Mouse (Mus musculus) limb, embryonic 11.5 days (tissue): ENCODE results near the gene Slc6a2. TPM values are rescaled to one million over a fixed set of nuclear protein-coding genes. Genes with fewer than 3 reads are reported as not detected.
A peak's percentile ranks its signal among the peaks of the same experiment; 100 is the strongest.

ENCODE experiments used
- ATAC-seq: fragments of 200-750 bp; cut with Nextera tagmentation; 2 replicates; pipeline ENCODE4 v1.8.0; 2017; ENCODE audit warnings: low read depth; ENCODE audit not compliant: insufficient number of reproducible peaks, low FRiP score, low TSS enrichment
- DNase-seq: peaks from one replicate; pipeline ENCODE4 v3.0.0-alpha.2; 2015; ENCODE audit warnings: low spot score
- H3K27ac ChIP-seq: fragments of 300-500 bp; sonication (generic); replicated peaks from 2 replicates; pipeline ENCODE4 v1.5.1; 2014; ENCODE audit warnings: low read depth, mild to moderate bottlenecking, low read length
- H3K27me3 ChIP-seq: fragments of 300-500 bp; sonication (generic); 2 replicates; pipeline ENCODE4 v1.6.1; 2014; ENCODE audit warnings: mild to moderate bottlenecking, low read length, mixed read lengths; ENCODE audit not compliant: control insufficient read depth, insufficient read depth
- H3K36me3 ChIP-seq: fragments of 300-500 bp; sonication (generic); 2 replicates; pipeline ENCODE4 v1.6.1; 2014; ENCODE audit warnings: mild to moderate bottlenecking, low read length, moderate library complexity, mixed read lengths; ENCODE audit not compliant: control insufficient read depth, insufficient read depth
- H3K4me1 ChIP-seq: fragments of 300-500 bp; sonication (generic); 2 replicates; pipeline ENCODE4 v1.6.1; 2014; ENCODE audit warnings: low read length, mixed read lengths; ENCODE audit not compliant: control insufficient read depth, insufficient read depth
- H3K4me2 ChIP-seq: fragments of 300-500 bp; sonication (generic); 2 replicates; pipeline ENCODE4 v1.6.1; 2014; ENCODE audit warnings: low read depth, mild to moderate bottlenecking, moderate library complexity; ENCODE audit not compliant: severe bottlenecking
- H3K4me3 ChIP-seq: fragments of 300-500 bp; sonication (generic); 2 replicates; pipeline ENCODE4 v1.5.1; 2014; ENCODE audit warnings: low read depth, low read length
- H3K9ac ChIP-seq: fragments of 300-500 bp; sonication (generic); 2 replicates; pipeline ENCODE4 v1.6.1; 2014; ENCODE audit warnings: mild to moderate bottlenecking, low read length
- H3K9me3 ChIP-seq: fragments of 300-500 bp; sonication (generic); 2 replicates; pipeline ENCODE4 v1.6.1; 2016; ENCODE audit warnings: low read length; ENCODE audit not compliant: control insufficient read depth
- WGBS: fragments of 180-500 bp; shearing (Covaris S2); extraction: QIAGEN DNeasy Blood & Tissue Kit; methylation state at CpG from one replicate; pipeline ENCODE4 v1.1.7; 2014; 5-methylcytosine and 5-hydroxymethylcytosine counted together
- polyA plus RNA-seq: library from polyadenylated mRNA; unstranded; fragments of >200 nt; fragmentation: Nextera tagmentation; extraction: Ambion mirVana; gene quantifications from 2 replicates; pipeline ENCODE4 v1.2.1, GENCODE M21; 2014

Slc6a2 gene
- polyA plus RNA-seq, 1 experiment from 2014 or later, result 0.03 TPM

GRCm38 (mm10) chr8:92954044-92954443 is 5.8 kb upstream of the Slc6a2 start:
- no peaks in the 10 kb centered on the region for H3K4me1 ChIP-seq
- H3K4me2 ChIP-seq, result no peak overlapping the region
- 86% methylated on average over 5 of the region's 5 CpGs for WGBS
- no peaks in the 10 kb centered on the region for H3K9me3 ChIP-seq
- no peak overlapping the region for H3K27ac ChIP-seq
- 0 out of 2 replicates have a peak, but pooled peaks cover 2% of the 10 kb centered on the region for H3K27me3 ChIP-seq
- DNase-seq (no peak), ATAC-seq (no peak)
- no peak overlapping the region for H3K4me3 ChIP-seq
- no peaks in the 10 kb centered on the region for H3K36me3 ChIP-seq
- H3K9ac ChIP-seq, result no peak overlapping the region

GRCm38 (mm10) chr8:92960451-92960911 is 602 bp downstream of the Slc6a2 start:
- peak overlapping the region; percentile 39 for H3K4me3 ChIP-seq
- peak overlapping the region; percentile 37; the same call in 1 of the 2 replicates for H3K9ac ChIP-seq
- H3K4me2 ChIP-seq, result peak overlapping the region; percentile 76
- no peaks in the 10 kb centered on the region for H3K9me3 ChIP-seq
- ATAC-seq (no peak), DNase-seq (peak; percentile 52)
- no peak overlapping the region for H3K27ac ChIP-seq
- under 1% methylated on average over 39 of the region's 42 CpGs for WGBS
- peaks cover 41% of the 10 kb centered on the region for H3K27me3 ChIP-seq
- H3K4me1 ChIP-seq, result peaks cover 9% of the 10 kb centered on the region; the same call in 1 of the 2 replicates
- H3K36me3 ChIP-seq, result no peaks in the 10 kb centered on the region

- peak overlapping the region; percentile 76 for H3K4me2 ChIP-seq
- no peaks in the 10 kb centered on the region for H3K9me3 ChIP-seq
- peaks cover 41% of the 10 kb centered on the region for H3K27me3 ChIP-seq
- DNase-seq (no peak), ATAC-seq (no peak)
- peak overlapping the region; percentile 39 for H3K4me3 ChIP-seq
- H3K36me3 ChIP-seq, result no peaks in the 10 kb centered on the region
- WGBS, result 2% methylated on average over 25 of the region's 25 CpGs
- H3K4me1 ChIP-seq, result peaks cover 9% of the 10 kb centered on the region; the same call in 1 of the 2 replicates
- H3K27ac ChIP-seq, result no peak overlapping the region
- no peak overlapping the region for H3K9ac ChIP-seq
These were observed 1.2 kb downstream of the Slc6a2 start for GRCm38 (mm10) chr8:92961088-92961487.

GRCm38 (mm10) chr8:92964556-92964955 is 4.7 kb downstream of the Slc6a2 start:
- ATAC-seq, result no peak
- Histone ChIP-seq H3K9me3 (no peaks in the 10 kb centered on the region), H3K4me1 (peaks cover 9% of the 10 kb centered on the region; the same call in 1 of the 2 replicates), H3K27ac (no peak overlapping the region), H3K4me3 (no peak overlapping the region), H3K27me3 (peaks cover 35% of the 10 kb centered on the region), H3K36me3 (no peaks in the 10 kb centered on the region), H3K4me2 (no peak overlapping the region), H3K9ac (no peak overlapping the region)
- WGBS, result 75% methylated on average over 2 of the region's 2 CpGs
- no peak for DNase-seq

- no peaks in the 10 kb centered on the region for H3K9me3 ChIP-seq
- H3K27ac ChIP-seq, result no peak overlapping the region
- ATAC-seq, result peak; percentile 67; the same call in 1 of the 2 replicates
These were observed 13.1 kb downstream of the Slc6a2 start for GRCm38 (mm10) chr8:92972949-92973348.

GRCm38 (mm10) chr8:92976656-92977055 is 16.8 kb downstream of the Slc6a2 start:
- Histone ChIP-seq H3K27me3 (no peaks in the 10 kb centered on the region), H3K4me2 (no peak overlapping the region), H3K36me3 (no peaks in the 10 kb centered on the region), H3K27ac (no peak overlapping the region), H3K9ac (no peak overlapping the region), H3K9me3 (no peaks in the 10 kb centered on the region), H3K4me1 (peaks cover 4% of the 10 kb centered on the region; the same call in 1 of the 2 replicates), H3K4me3 (no peak overlapping the region)
- DNase-seq, result no peak
- 82% methylated on average over 5 of the region's 5 CpGs for WGBS
- ATAC-seq, result no peak

More at GRCm38 (mm10) chr8:92972949-92973348, 13.1 kb downstream of the Slc6a2 start:
- no peak overlapping the region for H3K9ac ChIP-seq
- no peak for DNase-seq
- no peaks in the 10 kb centered on the region for H3K36me3 ChIP-seq
- H3K4me3 ChIP-seq, result no peak overlapping the region
- WGBS, result 41% methylated on average over 5 of the region's 5 CpGs
- no peaks in the 10 kb centered on the region for H3K27me3 ChIP-seq
- H3K4me1 ChIP-seq, result peaks cover 4% of the 10 kb centered on the region; the same call in 1 of the 2 replicates
- H3K4me2 ChIP-seq, result no peak overlapping the region

- 86% methylated on average over 3 of the region's 3 CpGs for WGBS
These were observed 22.6 kb downstream of the Slc6a2 start for GRCm38 (mm10) chr8:92982491-92982890.

GRCm38 (mm10) chr8:92984376-92984775 is 24.5 kb downstream of the Slc6a2 start:
- Histone ChIP-seq H3K4me3 (no peak overlapping the region), H3K4me1 (no peaks in the 10 kb centered on the region), H3K9ac (no peak overlapping the region), H3K4me2 (no peak overlapping the region), H3K27ac (no peak overlapping the region), H3K36me3 (no peaks in the 10 kb centered on the region), H3K9me3 (no peaks in the 10 kb centered on the region), H3K27me3 (no peaks in the 10 kb centered on the region)
- DNase-seq (no peak), ATAC-seq (no peak)
- WGBS, result 58% methylated on average over 2 of the region's 2 CpGs

More at GRCm38 (mm10) chr8:92982491-92982890, 22.6 kb downstream of the Slc6a2 start:
- H3K4me3 ChIP-seq, result no peak overlapping the region
- no peaks in the 10 kb centered on the region for H3K27me3 ChIP-seq
- DNase-seq, result no peak
- H3K9me3 ChIP-seq, result no peaks in the 10 kb centered on the region
- no peaks in the 10 kb centered on the region for H3K36me3 ChIP-seq
- no peak overlapping the region for H3K9ac ChIP-seq
- no peaks in the 10 kb centered on the region for H3K4me1 ChIP-seq
- H3K4me2 ChIP-seq, result no peak overlapping the region
- H3K27ac ChIP-seq, result no peak overlapping the region
- no peak for ATAC-seq

- Histone ChIP-seq H3K9me3 (no peaks in the 10 kb centered on the region), H3K27ac (no peak overlapping the region), H3K4me2 (no peak overlapping the region), H3K4me3 (no peak overlapping the region), H3K27me3 (no peaks in the 10 kb centered on the region), H3K9ac (no peak overlapping the region), H3K4me1 (no peaks in the 10 kb centered on the region), H3K36me3 (no peaks in the 10 kb centered on the region)
- no peak for ATAC-seq
- WGBS, result 24% methylated on average over 5 of the region's 5 CpGs
- DNase-seq, result peak; percentile 59
These were observed 37.0 kb downstream of the Slc6a2 start for GRCm38 (mm10) chr8:92996840-92997239.
